ENCODE assay signal across 8 mouse cellular contexts in genomic region chr13:34343719-34344375, GRCm38 (mm10). TPM values are rescaled to one million over a fixed set of nuclear protein-coding genes. Genes with fewer than 3 reads are reported as not detected.
DNase-seq lines count a peak whose midpoint lies in the region; ATAC-seq and TF ChIP-seq lines count a peak whose summit lies in the region.

No protein-coding gene starts in this region.

- 0 out of 2 replicates have a peak, but pooled peaks have one; percentile 3 for ATAC-seq in heart, embryonic 13.5 days (ENCODE audit: extremely low read depth, insufficient number of reproducible peaks, low FRiP score, low TSS enrichment)
- ATAC-seq in lung, postnatal 0 days = no peak
- no peak for ATAC-seq in inflammation-experienced regulatory T-cells, adult 6 months

- no peaks in the 10 kb centered on the region for H3K36me3 ChIP-seq in ES-Bruce4 (ENCODE audit: control insufficient read depth, insufficient read depth, low read length, poor library complexity, severe bottlenecking)
- H3K36me3 ChIP-seq in heart, embryonic 13.5 days = no peaks in the 10 kb centered on the region
- H3K36me3 ChIP-seq in lung, postnatal 0 days (ENCODE audit: insufficient read depth, low read length) = no peaks in the 10 kb centered on the region

- no peak for TF ChIP-seq CTCF in ES-Bruce4 (IDR thresholded peaks at IDR 0.05; ENCODE audit: low read depth, low read length)
- no peak for TF ChIP-seq CTCF in lung, postnatal 0 days (IDR thresholded peaks at IDR 0.05)

- peak overlapping the region; percentile 99 for H3K4me2 ChIP-seq in heart, embryonic 13.5 days
- peak overlapping the region; percentile 91 for H3K4me2 ChIP-seq in lung, postnatal 0 days (replicated peaks; ENCODE audit: low read depth, low read length)

- H3K27me3 ChIP-seq in ES-Bruce4 (ENCODE audit: control insufficient read depth, insufficient read depth, low read length, poor library complexity, severe bottlenecking) = peaks cover 13% of the 10 kb centered on the region
- peaks cover 18% of the 10 kb centered on the region; the same call in 1 of the 2 replicates for H3K27me3 ChIP-seq in heart, embryonic 13.5 days (replicated peaks)
- H3K27me3 ChIP-seq in lung, postnatal 0 days (replicated peaks; ENCODE audit: insufficient read depth, low read length) = no peaks in the 10 kb centered on the region

- no peaks in the 10 kb centered on the region for H3K4me1 ChIP-seq in ES-Bruce4 (ENCODE audit: control insufficient read depth, insufficient read depth, low read length)
- peaks cover 60% of the 10 kb centered on the region for H3K4me1 ChIP-seq in heart, embryonic 13.5 days
- H3K4me1 ChIP-seq in lung, postnatal 0 days (ENCODE audit: insufficient read depth, low read depth, low read length) = no peaks in the 10 kb centered on the region; the same call in 1 of the 2 replicates

- H3K9ac ChIP-seq in ES-Bruce4 (ENCODE audit: low read depth, poor library complexity, severe bottlenecking) = peak overlapping the region; percentile 97
- peak overlapping the region; percentile 95 for H3K9ac ChIP-seq in heart, embryonic 13.5 days
- H3K9ac ChIP-seq in lung, postnatal 0 days (replicated peaks; ENCODE audit: low read depth) = peak overlapping the region; percentile 54

- no peak for TF ChIP-seq EP300 in ES-Bruce4 (IDR thresholded peaks at IDR 0.05; ENCODE audit: insufficient read depth, low read depth, low read length)
- no peak for TF ChIP-seq EP300 in lung, postnatal 0 days (IDR thresholded peaks at IDR 0.05)

- H3K4me3 ChIP-seq in ES-Bruce4 (ENCODE audit: low read depth, low read length) = peak overlapping the region; percentile 72
- peak overlapping the region; percentile 85 for H3K4me3 ChIP-seq in heart, embryonic 13.5 days
- H3K4me3 ChIP-seq in lung, postnatal 0 days (ENCODE audit: low read depth, low read length) = peak overlapping the region; percentile 73

- H3K9me3 ChIP-seq in ES-Bruce4 (replicated peaks; ENCODE audit: control insufficient read depth, insufficient read depth, low read length, poor library complexity, severe bottlenecking) = no peaks in the 10 kb centered on the region
- no peaks in the 10 kb centered on the region for H3K9me3 ChIP-seq in heart, embryonic 13.5 days
- no peaks in the 10 kb centered on the region for H3K9me3 ChIP-seq in lung, postnatal 0 days (ENCODE audit: low read length)

- under 1% methylated on average over 31 of the region's 31 CpGs for WGBS in heart, embryonic 13.5 days
- under 1% methylated on average over 30 of the region's 31 CpGs for WGBS in lung, postnatal 0 days

- no peak for TF ChIP-seq POLR2A in ES-Bruce4 (IDR thresholded peaks at IDR 0.05; ENCODE audit: insufficient read depth, low read length)

- peak; percentile 3 for DNase-seq in A20 (ENCODE audit: low read depth, low spot score)
- DNase-seq in embryo, embryonic 10.5 days (ENCODE audit: low spot score) = peak; percentile 61
- DNase-seq in layer of hippocampus, adult 8-10 months (ENCODE audit: low spot score in 2 of 2) = peak; percentile 26 to 46
- DNase-seq in lung, postnatal 0 days (ENCODE audit: low spot score) = peak; percentile 29
- DNase-seq in right cerebral cortex, postnatal 4 days = peak; percentile 52

- no peak overlapping the region for H3K27ac ChIP-seq in ES-Bruce4 (ENCODE audit: insufficient read depth, low read length)
- peak overlapping the region; percentile 78 for H3K27ac ChIP-seq in heart, embryonic 13.5 days (replicated peaks)
- 0 out of 2 replicates have a peak overlapping the region, but pooled peaks have one; percentile 83 for H3K27ac ChIP-seq in lung, postnatal 0 days (ENCODE audit: low read length)

RNA-seq across cellular contexts. Expression of gene Slc22a23, which starts 1.1 kb away (rescaled TPM):
- polyA plus RNA-seq in ES-Bruce4 (2011; ENCODE audit: insufficient read depth, insufficient read length, low read depth, missing spikeins) = 18.4 and 19.8 TPM in 2 replicates
- polyA plus RNA-seq in heart, embryonic 13.5 days (2015; fragmentation: Nextera tagmentation; extraction: Ambion mirVana) = 4.5 and 5.5 TPM in 2 replicates
- 10 to 100 TPM; 32.3 to 41.6 (median 36.4) TPM for total RNA-seq in layer of hippocampus, adult 8-10 months (2022)
- 8.1 and 9.1 TPM in 2 replicates for polyA plus RNA-seq in lung, postnatal 0 days (2015; fragmentation: Nextera tagmentation; extraction: Ambion mirVana)
- under 1 TPM; 0.25 to 0.51 (median 0.35) TPM for polyA plus RNA-seq in inflammation-experienced regulatory T-cells, adult 6 months (2017; shearing (Covaris generic))

Comparison
In these comparisons a context has a peak if more than half of its experiments do, and no peak if none do; other contexts are left out.
1. DNase-seq: peak in every context shown above with its lines; median percentile 61 in embryo, embryonic 10.5 days; 52 in right cerebral cortex, postnatal 4 days; 36 in layer of hippocampus, adult 8-10 months; 29 in lung, postnatal 0 days; 3 in A20.